Mouse (Mus musculus) embryonic facial prominence, embryonic 13.5 days (tissue): ENCODE results near the gene Pfpl. TPM values are rescaled to one million over a fixed set of nuclear protein-coding genes. Genes with fewer than 3 reads are reported as not detected.
A peak's percentile ranks its signal among the peaks of the same experiment; 100 is the strongest.

Source experiments
- ATAC-seq: fragments of 200-750 bp; cut with Nextera tagmentation; 2 replicates; pipeline ENCODE4 v1.8.0; 2017; ENCODE audit warnings: low read depth; ENCODE audit not compliant: insufficient number of reproducible peaks, insufficient read depth, low FRiP score, low TSS enrichment
- H3K27ac ChIP-seq: fragments of 300-500 bp; sonication (generic); 2 replicates; pipeline ENCODE4 v1.5.1; 2015; ENCODE audit warnings: moderate library complexity, mild to moderate bottlenecking, inconsistent platforms
- H3K27me3 ChIP-seq: fragments of 300-500 bp; sonication (generic); 2 replicates; pipeline ENCODE4 v1.6.1; 2015; ENCODE audit warnings: mild to moderate bottlenecking, inconsistent platforms
- H3K36me3 ChIP-seq: fragments of 300-500 bp; sonication (generic); 2 replicates; pipeline ENCODE4 v1.6.1; 2015; ENCODE audit warnings: mild to moderate bottlenecking, inconsistent platforms
- H3K4me1 ChIP-seq: fragments of 300-500 bp; sonication (generic); 2 replicates; pipeline ENCODE4 v1.6.1; 2015; ENCODE audit warnings: inconsistent platforms
- H3K4me2 ChIP-seq: fragments of 300-500 bp; sonication (generic); 2 replicates; pipeline ENCODE4 v1.6.1; 2015; ENCODE audit warnings: moderate library complexity, mild to moderate bottlenecking, inconsistent platforms
- H3K4me3 ChIP-seq: fragments of 300-500 bp; sonication (generic); 2 replicates; pipeline ENCODE4 v1.5.1; 2015; ENCODE audit warnings: mild to moderate bottlenecking, inconsistent platforms
- H3K9ac ChIP-seq: fragments of 300-500 bp; sonication (generic); 2 replicates; pipeline ENCODE4 v1.6.1; 2015; ENCODE audit warnings: mild to moderate bottlenecking, inconsistent platforms
- H3K9me3 ChIP-seq: fragments of 300-500 bp; sonication (generic); 2 replicates; pipeline ENCODE4 v1.6.1; 2016; ENCODE audit warnings: inconsistent platforms
- WGBS: fragments of 180-500 bp; shearing (Covaris S2); methylation state at CpG from one replicate; pipeline ENCODE4 v1.1.7; 2015; ENCODE audit warnings: mixed read lengths; 5-methylcytosine and 5-hydroxymethylcytosine counted together
- polyA plus RNA-seq: library from polyadenylated mRNA; unstranded; fragments of >200 nt; fragmentation: Nextera tagmentation; extraction: Ambion mirVana; gene quantifications from 2 replicates; pipeline ENCODE4 v1.2.1, GENCODE M21; 2015

The Pfpl gene
- not detected in 2 replicates for polyA plus RNA-seq

GRCm38 (mm10) chr19:12427605-12428004 lies at the start of gene Pfpl:
Gene Pfpl, plus strand, starts transcription at chr19:12427905.
- Histone ChIP-seq H3K4me3 (no peak within 1 kb of the TSS), H3K27ac (no peak within 1 kb of the TSS), H3K36me3 (no peaks in the 10 kb centered on the region), H3K9me3 (no peaks in the 10 kb centered on the region), H3K9ac (no peak within 1 kb of the TSS), H3K27me3 (no peaks in the 10 kb centered on the region), H3K4me1 (no peaks in the 10 kb centered on the region), H3K4me2 (no peak within 1 kb of the TSS)
- ATAC-seq: no peak
- 93% methylated on average over 6 of the region's 6 CpGs for WGBS

GRCm38 (mm10) chr19:12386979-12387378 lies 40.7 kb upstream of the Pfpl start, which contains the start of gene Olfr1440:
Gene Olfr1440, plus strand, starts transcription at chr19:12387279.
- Histone ChIP-seq H3K4me2 (no peak within 1 kb of the TSS), H3K4me1 (no peaks in the 10 kb centered on the region), H3K9ac (no peak within 1 kb of the TSS), H3K27me3 (no peaks in the 10 kb centered on the region), H3K4me3 (no peak within 1 kb of the TSS), H3K27ac (no peak within 1 kb of the TSS), H3K36me3 (no peaks in the 10 kb centered on the region), H3K9me3 (no peaks in the 10 kb centered on the region)
- WGBS: 74% methylated on average over 2 of the region's 2 CpGs
- no peak for ATAC-seq

- no peaks in the 10 kb centered on the region for H3K27me3 ChIP-seq
- H3K9me3 ChIP-seq: no peaks in the 10 kb centered on the region
- H3K4me3 ChIP-seq: no peak overlapping the region
- H3K4me2 ChIP-seq: no peak overlapping the region
- no peaks in the 10 kb centered on the region for H3K36me3 ChIP-seq
- H3K4me1 ChIP-seq: peaks cover 4% of the 10 kb centered on the region; the same call in 1 of the 2 replicates
- H3K9ac ChIP-seq: no peak overlapping the region
- ATAC-seq: no peak
- peak overlapping the region; percentile 74; the same call in 1 of the 2 replicates for H3K27ac ChIP-seq
These were observed 14.0 kb upstream of the Pfpl start for GRCm38 (mm10) chr19:12413737-12414136.

GRCm38 (mm10) chr19:12417361-12417760 lies 10.3 kb upstream of the Pfpl start, which contains the start of gene Olfr1441:
Gene Olfr1441, plus strand, starts transcription at chr19:12417433.
- no peak within 1 kb of the TSS for H3K9ac ChIP-seq
- no peak for ATAC-seq
- H3K4me2 ChIP-seq: no peak within 1 kb of the TSS
- no peaks in the 10 kb centered on the region for H3K36me3 ChIP-seq
- H3K27me3 ChIP-seq: no peaks in the 10 kb centered on the region
- no peak within 1 kb of the TSS for H3K4me3 ChIP-seq
- H3K27ac ChIP-seq: no peak within 1 kb of the TSS
- H3K4me1 ChIP-seq: peaks cover 4% of the 10 kb centered on the region; the same call in 1 of the 2 replicates
- H3K9me3 ChIP-seq: no peaks in the 10 kb centered on the region

- no peaks in the 10 kb centered on the region for H3K9me3 ChIP-seq
- no peaks in the 10 kb centered on the region for H3K36me3 ChIP-seq
- H3K4me3 ChIP-seq: no peak overlapping the region
- no peaks in the 10 kb centered on the region for H3K27me3 ChIP-seq
- no peak overlapping the region for H3K9ac ChIP-seq
- H3K27ac ChIP-seq: no peak overlapping the region
- no peak overlapping the region for H3K4me2 ChIP-seq
- H3K4me1 ChIP-seq: peaks cover 4% of the 10 kb centered on the region; the same call in 1 of the 2 replicates
- WGBS: 88% methylated on average over 3 of the region's 3 CpGs
- ATAC-seq: no peak
These were observed 9.4 kb upstream of the Pfpl start for GRCm38 (mm10) chr19:12418312-12418711.

GRCm38 (mm10) chr19:12420555-12420954 lies 7.2 kb upstream of the Pfpl start:
- no peaks in the 10 kb centered on the region for H3K36me3 ChIP-seq
- no peak overlapping the region for H3K9ac ChIP-seq
- H3K27me3 ChIP-seq: no peaks in the 10 kb centered on the region
- no peak overlapping the region for H3K4me2 ChIP-seq
- no peak overlapping the region for H3K27ac ChIP-seq
- ATAC-seq: no peak
- 67% methylated on average over 6 of the region's 6 CpGs for WGBS
- H3K4me1 ChIP-seq: peaks cover 4% of the 10 kb centered on the region; the same call in 1 of the 2 replicates
- no peak overlapping the region for H3K4me3 ChIP-seq
- H3K9me3 ChIP-seq: no peaks in the 10 kb centered on the region

GRCm38 (mm10) chr19:12421680-12422079 lies 6.0 kb upstream of the Pfpl start:
- Histone ChIP-seq H3K4me2 (no peak overlapping the region), H3K27ac (no peak overlapping the region), H3K9ac (no peak overlapping the region), H3K4me3 (no peak overlapping the region), H3K36me3 (no peaks in the 10 kb centered on the region), H3K9me3 (no peaks in the 10 kb centered on the region), H3K27me3 (no peaks in the 10 kb centered on the region), H3K4me1 (no peaks in the 10 kb centered on the region)
- ATAC-seq: no peak
- WGBS: 84% methylated on average over 1 of the region's 1 CpGs

- Histone ChIP-seq H3K9ac (no peak overlapping the region), H3K4me2 (no peak overlapping the region), H3K36me3 (no peaks in the 10 kb centered on the region), H3K4me1 (no peaks in the 10 kb centered on the region), H3K4me3 (no peak overlapping the region), H3K27me3 (no peaks in the 10 kb centered on the region), H3K27ac (no peak overlapping the region), H3K9me3 (no peaks in the 10 kb centered on the region)
- no peak for ATAC-seq
- 81% methylated on average over 5 of the region's 5 CpGs for WGBS
These were observed 604 bp upstream of the Pfpl start for GRCm38 (mm10) chr19:12427101-12427500.

GRCm38 (mm10) chr19:12433033-12433432 lies 5.3 kb downstream of the Pfpl start:
- no peaks in the 10 kb centered on the region for H3K4me1 ChIP-seq
- H3K27me3 ChIP-seq: no peaks in the 10 kb centered on the region
- no peak overlapping the region for H3K9ac ChIP-seq
- H3K27ac ChIP-seq: no peak overlapping the region
- no peaks in the 10 kb centered on the region for H3K9me3 ChIP-seq
- no peak overlapping the region for H3K4me2 ChIP-seq
- ATAC-seq: no peak
- no peaks in the 10 kb centered on the region for H3K36me3 ChIP-seq
- H3K4me3 ChIP-seq: no peak overlapping the region
- WGBS: 9% methylated on average over 2 of the region's 2 CpGs

- Histone ChIP-seq H3K27ac (no peak overlapping the region), H3K4me3 (no peak overlapping the region), H3K4me1 (no peaks in the 10 kb centered on the region), H3K36me3 (no peaks in the 10 kb centered on the region), H3K4me2 (no peak overlapping the region), H3K9me3 (no peaks in the 10 kb centered on the region), H3K9ac (no peak overlapping the region), H3K27me3 (no peaks in the 10 kb centered on the region)
- 87% methylated on average over 4 of the region's 4 CpGs for WGBS
- no peak for ATAC-seq
These were observed 7.3 kb downstream of the Pfpl start for GRCm38 (mm10) chr19:12435011-12435416.

GRCm38 (mm10) chr19:12435750-12436524 lies 8.2 kb downstream of the Pfpl start:
- Histone ChIP-seq H3K4me1 (no peaks in the 10 kb centered on the region), H3K9me3 (no peaks in the 10 kb centered on the region), H3K36me3 (no peaks in the 10 kb centered on the region), H3K27me3 (no peaks in the 10 kb centered on the region), H3K4me3 (no peak overlapping the region), H3K9ac (no peak overlapping the region), H3K27ac (no peak overlapping the region), H3K4me2 (no peak overlapping the region)
- 78% methylated on average over 4 of the region's 4 CpGs for WGBS
- no peak for ATAC-seq

- Histone ChIP-seq H3K9me3 (no peaks in the 10 kb centered on the region), H3K4me2 (no peak overlapping the region), H3K4me3 (no peak overlapping the region), H3K4me1 (no peaks in the 10 kb centered on the region), H3K27ac (no peak overlapping the region), H3K27me3 (no peaks in the 10 kb centered on the region), H3K36me3 (no peaks in the 10 kb centered on the region), H3K9ac (no peak overlapping the region)
- ATAC-seq: no peak
- WGBS: 51% methylated on average over 1 of the region's 1 CpGs
These were observed 11.9 kb downstream of the Pfpl start for GRCm38 (mm10) chr19:12439581-12439980.
